Mouse (Mus musculus): ENCODE measurements around the gene Fst.

Fst gene

DNA sequence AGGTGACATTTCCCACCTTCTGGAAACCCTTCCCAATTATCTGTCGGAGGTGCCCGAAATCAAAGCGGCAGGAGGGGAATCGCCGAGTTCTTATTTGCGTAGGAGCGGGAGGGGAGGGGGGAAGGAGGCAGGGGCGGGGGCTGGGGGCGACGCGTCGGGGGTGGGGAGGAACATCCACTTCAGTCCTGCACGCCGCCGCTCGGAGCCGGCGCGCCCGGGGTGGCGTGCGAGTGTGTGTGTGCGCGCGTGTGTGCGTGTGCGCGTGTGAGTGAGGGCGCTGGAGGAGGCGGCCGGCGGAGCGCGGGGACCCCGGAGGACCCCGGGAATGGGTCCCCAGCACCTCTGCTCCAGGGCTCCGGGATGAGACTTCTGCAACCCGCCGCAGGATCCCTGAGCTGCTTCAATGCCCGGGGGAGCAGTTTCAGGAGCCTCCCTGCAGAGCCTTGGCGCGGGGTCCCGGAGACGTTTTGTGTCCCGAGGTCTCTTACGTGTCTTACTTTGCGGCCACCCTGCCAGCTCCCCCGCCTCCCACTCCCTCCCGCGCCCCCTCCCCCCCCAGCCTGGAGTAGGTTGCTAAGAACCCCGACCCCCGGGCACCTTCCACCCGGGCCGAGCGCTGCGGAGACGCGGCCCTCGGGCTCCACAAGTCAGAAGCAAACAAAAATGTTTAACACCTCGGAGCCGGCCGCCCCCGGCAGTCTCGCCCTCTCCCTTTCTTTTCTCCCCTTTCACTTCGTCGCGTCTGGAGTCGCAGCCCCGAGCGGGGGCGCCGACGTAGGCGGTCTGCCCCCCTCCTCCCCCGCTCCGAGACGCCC is at the start of gene Fst:
Fst (minus strand) TSS at position 66 of the 815 bp plus-strand sequence.
- in situ Hi-C loops (cut with MboI, MseI), result no loop called here

DNA sequence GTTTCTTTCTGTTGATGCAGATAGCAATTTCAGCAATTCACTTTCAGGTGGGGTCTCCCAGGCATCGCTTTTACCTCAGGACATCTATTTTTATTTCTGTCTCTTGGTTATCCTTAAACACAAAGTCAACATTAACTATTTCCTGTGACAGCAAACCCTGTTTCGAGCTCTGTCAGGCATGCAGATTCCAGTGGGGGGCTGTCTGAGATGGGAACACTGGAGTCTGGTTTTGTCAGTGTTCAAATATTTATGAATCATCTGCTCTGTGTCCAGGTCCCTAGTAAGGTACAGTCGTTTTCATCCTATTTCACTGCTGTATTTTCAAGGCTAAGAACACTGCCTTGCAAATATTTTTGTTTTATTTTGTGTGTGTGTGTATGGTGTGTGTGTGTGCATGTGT is 35.1 kb upstream of the Fst start:
- in situ Hi-C loops (cut with MboI, MseI), result no loop called here

- in situ Hi-C loops (cut with MboI, MseI), result no loop called here
These were observed 29.4 kb upstream of the Fst start for GRCm38 (mm10) chr13:114488178-114488577.

GRCm38 (mm10) chr13:114478329-114478728 is 19.6 kb upstream of the Fst start:
- in situ Hi-C loops (cut with MboI, MseI), result no loop called here

DNA sequence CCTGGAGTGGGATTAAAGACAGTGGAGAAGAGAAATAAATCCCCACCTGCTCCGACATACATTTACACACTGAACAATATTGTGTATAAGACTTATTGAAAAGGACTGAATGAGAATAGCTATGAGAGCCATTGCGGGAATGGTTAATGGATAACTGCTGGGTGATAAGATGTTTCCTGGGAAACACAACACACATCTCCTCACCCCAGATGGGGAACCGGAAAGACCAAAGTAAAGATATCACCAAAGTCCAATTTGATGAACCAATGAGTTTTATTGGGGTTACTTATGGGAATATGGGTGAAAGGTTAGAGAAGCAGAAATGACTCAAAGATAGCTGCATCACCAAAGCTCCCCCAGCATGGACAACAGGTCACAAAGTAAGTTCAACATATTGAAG is 11.2 kb upstream of the Fst start:
- in situ Hi-C loops (cut with MboI, MseI), result no loop called here

- in situ Hi-C loops (cut with MboI, MseI), result no loop called here
These were observed 7.6 kb upstream of the Fst start for GRCm38 (mm10) chr13:114466269-114466919.

DNA sequence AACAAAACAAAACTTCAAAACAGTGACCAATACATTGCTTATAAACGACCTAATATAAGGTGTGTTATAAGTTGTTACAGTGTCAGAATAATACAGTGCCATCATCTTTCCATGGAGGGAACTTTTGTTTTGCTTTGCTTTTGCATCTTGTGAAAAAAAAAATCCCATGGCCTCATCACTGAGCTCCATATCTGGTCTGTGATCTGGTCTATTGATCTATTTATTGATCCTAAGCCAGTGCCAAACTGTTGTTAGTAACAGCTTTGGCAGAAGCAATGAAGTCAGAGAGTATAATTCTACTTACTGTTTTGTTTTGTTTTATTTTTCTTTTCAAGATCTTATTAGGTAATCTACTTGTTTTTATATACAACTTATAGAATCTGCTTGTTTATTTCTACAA is 6.6 kb upstream of the Fst start:
- in situ Hi-C loops (cut with MboI, MseI), result no loop called here

GRCm38 (mm10) chr13:114464824-114465223 is 6.1 kb upstream of the Fst start:
- in situ Hi-C loops (cut with MboI, MseI), result no loop called here

DNA sequence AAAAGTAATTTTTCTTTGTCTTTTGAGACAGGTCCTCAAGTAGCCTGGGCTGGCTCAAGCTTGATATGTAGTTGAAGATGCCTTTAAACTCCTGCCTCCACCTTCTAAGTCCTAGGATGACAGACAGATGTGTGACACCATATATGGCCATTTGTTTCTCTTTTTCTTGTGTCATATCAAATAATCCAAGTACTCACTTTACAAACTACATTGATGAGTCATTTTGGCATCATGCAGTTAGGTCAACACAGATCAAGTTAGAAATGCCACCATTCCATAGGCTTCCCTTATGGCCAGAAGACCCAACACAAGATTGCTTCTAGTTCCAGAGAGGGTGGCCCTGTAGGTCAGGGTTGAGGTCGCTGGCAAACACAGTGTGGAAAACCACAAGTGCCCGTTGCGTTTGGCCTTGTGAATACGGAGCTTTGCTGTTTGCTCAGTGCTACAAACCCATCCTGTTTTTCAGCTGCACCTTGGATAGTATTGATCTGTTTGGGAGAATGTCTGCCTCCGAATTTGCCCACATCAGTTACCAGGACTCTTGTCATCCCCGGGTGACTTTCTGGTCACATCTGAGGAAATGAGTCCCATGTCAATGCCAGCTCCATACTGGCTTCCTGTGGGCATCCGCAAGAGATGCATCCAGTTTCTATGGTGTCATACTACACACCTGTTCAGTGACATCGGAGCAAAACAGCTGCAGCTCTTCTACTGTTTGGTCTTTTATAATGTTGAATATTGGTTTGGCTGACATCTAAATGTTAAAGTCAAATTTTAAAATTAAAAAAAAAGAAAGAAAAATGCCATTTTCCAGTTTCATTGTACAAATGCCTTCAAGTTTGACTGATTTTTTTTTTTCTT is 4.0 kb upstream of the Fst start:
- in situ Hi-C loops (cut with MboI, MseI), result no loop called here

GRCm38 (mm10) chr13:114460306-114460892 is 1.6 kb upstream of the Fst start:
- in situ Hi-C loops (cut with MboI, MseI), result no loop called here

DNA sequence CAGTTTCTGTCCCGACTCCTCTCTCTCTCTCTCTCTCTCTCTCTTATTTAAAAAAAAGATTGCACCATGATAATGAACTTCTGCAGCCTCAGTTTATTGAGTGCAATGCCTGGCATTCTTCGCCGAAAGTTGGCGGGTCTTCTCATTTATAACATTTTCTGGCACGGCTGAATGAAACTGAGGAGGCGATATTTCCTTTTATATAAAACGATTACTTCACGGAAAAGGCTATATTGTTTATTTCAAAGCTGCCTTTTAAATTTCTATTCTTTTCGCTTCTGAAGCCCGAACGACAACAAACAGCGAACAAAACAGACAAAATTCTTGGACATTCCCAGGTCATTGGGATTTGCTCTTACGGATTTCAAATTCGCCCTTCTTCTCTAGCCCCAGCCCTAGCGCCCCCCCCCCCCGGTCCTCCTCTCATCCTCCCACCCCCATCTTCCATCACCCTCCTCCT is 980 bp upstream of the Fst start:
- in situ Hi-C loops (cut with MboI, MseI), result no loop called here

DNA sequence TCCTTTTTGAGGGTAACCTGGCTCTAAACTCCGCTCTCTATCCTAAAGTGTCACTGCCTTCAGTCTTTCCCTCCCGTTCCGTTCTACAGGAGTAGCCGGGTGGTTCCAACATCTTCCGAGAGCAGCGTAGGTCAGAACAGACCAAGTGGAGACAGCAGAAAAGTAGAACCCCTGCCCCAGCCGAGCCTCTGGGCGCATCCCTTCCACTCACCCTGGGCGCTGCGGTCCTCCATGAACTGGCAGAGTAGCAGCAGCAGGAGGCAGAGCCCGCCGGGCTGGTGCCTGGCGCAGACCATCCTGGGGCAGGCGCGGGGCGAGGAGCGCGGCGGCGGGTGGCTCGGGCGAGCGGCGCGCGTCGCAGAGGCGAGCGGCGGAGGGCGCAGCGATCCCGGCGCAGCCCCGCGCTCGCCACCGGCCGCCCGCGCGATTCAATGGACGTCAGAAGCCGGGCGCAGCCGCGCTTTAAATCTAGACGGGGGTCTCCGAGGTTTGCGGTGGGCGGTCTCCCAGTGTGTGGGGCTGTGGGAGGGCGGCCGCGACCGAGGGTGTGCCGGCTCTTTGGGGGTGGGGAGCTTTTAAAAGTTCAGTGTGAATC is 363 bp downstream of the Fst start:
- in situ Hi-C loops (cut with MboI, MseI), result no loop called here

- in situ Hi-C loops (cut with MboI, MseI), result no loop called here
These were observed 1.1 kb downstream of the Fst start for GRCm38 (mm10) chr13:114457567-114458120.

GRCm38 (mm10) chr13:114456766-114457566 is 1.8 kb downstream of the Fst start:
- in situ Hi-C loops (cut with MboI, MseI), result no loop called here

DNA sequence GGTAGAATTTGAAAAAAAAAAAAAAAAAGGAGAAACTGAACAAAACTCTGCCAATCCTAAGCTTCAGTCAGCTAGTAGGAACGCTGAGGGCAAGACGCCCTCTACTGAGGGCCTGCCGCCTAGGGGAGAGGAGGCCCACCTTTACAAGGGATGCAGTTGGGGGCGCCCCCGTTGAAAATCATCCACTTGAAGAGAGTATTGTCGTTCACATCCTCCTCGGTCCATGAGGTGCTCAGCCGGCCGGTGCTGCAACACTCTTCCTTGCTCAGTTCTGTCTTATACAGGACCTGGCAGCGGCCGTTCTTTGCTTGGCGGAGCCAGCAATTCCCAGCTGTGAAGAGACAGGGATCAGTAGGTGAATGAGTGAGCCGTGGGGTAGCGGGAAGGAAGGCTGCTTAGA is 2.5 kb downstream of the Fst start:
- in situ Hi-C loops (cut with MboI, MseI), result no loop called here

GRCm38 (mm10) chr13:114455788-114456187 is 3.0 kb downstream of the Fst start:
- in situ Hi-C loops (cut with MboI, MseI), result no loop called here

DNA sequence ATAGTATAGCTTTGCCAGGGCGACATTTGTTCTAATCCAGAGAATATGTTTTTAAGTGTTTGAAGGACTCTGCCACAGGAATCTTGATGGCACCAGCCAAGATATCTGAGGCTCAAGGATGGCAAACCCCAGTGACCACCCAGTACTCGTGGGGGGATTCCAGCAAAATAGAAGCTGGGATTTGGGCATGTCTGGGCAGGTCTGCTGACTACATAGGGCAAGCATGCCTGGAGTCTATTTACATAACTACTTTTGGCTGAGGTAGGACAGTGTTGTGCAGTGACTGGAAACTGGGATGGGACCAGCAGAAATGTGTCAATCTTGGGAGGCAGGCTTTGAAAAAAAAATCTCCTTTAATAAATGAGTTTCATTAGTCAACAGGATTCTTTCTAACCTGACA is 11.5 kb downstream of the Fst start:
- in situ Hi-C loops (cut with MboI, MseI), result no loop called here

DNA sequence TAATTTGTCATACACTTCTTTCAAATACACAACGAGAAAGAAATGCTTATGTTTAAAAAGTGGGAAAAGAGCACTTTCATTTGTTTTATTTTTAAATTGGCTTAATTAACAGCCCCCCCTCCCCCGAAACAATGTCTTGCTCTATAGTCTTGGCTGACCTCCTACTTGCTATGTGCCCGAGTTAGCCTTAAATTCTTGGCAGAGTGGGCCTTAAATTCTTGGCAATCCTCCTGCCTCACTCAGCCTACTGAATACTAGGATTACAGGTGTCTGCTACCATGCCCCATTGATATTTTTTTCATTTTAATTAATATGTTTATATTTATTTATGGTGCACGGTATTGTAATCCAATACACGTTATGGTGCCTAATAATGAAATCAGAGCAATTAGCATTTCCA is 26.3 kb downstream of the Fst start:
- in situ Hi-C loops (cut with MboI, MseI), result no loop called here

DNA sequence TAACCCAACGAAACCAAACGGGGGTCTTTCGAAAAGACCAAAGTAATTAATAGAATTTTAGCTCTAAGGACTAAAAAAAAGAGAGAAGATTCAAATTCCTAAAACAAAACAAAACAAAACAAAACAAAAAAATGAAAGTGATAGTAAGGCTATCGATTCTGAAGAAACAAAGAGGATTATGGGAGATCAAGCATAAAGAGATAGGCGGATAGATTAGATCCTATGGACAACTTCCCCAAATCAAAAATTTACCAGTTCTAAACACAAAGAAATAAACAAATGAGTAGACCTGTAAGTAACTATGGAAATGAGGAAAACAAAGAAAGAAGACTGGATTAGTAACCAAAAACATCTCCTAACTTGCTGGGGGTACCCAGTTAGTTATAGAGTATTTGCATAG is 33.5 kb downstream of the Fst start:
- in situ Hi-C loops (cut with MboI, MseI), result no loop called here

GRCm38 (mm10) chr13:114420235-114420634 is 38.5 kb downstream of the Fst start:
- in situ Hi-C loops (cut with MboI, MseI), result no loop called here
